Mouse (Mus musculus): ENCODE measurements around the gene Itpr2.

Gene Itpr2

DNA sequence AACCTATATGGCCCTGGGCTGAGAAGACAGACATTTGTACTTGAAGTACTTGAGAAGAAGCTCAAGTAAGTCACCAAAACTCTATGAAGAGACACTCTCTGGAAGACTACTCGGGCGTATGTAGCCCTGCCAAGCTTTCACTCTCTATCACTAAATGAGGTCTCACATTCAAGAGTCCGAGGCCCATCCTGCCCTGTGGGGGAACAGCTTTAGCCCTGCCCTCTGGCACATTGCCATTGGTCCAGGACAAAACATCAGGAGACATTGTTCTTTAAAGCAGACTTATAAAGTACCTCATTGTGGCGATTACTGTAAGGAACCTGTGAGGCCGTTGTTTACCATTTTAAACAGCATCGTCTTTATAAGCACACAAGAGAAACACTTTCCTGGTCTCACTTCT, 77.7 kb downstream of the Itpr2 start:
- DNase-seq (ENCODE audit: low read depth, low spot score) = no peak

DNA sequence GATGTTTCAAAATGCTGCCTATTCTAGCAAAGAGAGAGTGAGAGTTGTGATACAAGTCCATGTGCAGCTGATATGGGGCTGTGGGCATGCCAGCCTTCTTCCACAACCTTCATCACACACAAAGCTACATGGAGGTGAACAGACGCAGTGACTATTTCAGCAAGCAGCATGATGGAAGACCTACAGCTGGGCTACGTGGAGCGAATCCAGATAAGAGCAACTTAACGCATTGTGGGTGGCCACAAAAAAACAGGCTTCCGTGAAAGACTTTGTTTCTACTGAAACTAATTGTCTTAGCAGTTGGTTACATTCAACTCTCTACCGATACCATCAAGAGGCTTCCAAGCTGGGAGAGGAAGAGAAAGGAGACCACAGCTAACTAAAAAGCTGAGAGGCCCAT, 81.3 kb downstream of the Itpr2 start:
- no peak for DNase-seq (ENCODE audit: low read depth, low spot score)

DNA sequence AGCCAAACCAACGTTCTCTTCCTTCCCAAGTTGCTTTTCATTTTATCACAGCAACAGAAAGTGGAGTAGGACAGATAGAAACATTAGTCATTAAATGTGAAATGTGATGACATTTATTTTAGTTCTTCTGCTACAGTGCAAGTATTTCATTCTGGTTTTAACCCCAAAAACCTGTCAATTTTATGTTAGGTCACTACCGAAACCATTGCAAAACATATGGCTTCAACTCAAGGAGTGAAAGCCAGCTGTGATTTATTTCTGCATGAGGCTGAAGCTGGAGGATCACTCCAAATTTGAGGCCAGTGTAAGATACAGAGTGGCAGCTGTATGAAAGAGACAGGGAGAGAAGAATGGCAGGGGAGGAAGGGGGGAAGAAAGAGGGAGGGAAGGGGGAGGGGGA, 85.6 kb downstream of the Itpr2 start:
- DNase-seq (ENCODE audit: low read depth, low spot score) = no peak

DNA sequence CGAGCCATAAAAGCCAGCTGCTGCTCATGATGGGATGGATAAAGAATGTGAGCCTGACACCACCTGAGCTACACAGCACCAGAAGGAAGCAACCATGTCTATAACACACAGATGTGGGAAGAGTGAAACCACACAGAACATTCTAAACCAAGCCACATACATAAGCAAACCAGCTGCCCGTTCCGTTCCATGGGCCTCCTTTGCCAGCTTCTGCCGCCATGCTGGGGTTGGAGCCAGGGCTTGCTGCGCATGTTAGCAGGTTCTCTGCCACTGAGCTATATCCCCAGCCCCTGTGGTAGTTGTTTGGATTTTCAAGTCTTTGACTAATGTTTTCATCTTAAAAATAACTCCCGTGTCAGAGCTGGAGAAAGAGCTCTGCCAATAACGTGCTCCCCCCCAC, 87.9 kb downstream of the Itpr2 start:
- DNase-seq (ENCODE audit: low read depth, low spot score) = no peak

DNA sequence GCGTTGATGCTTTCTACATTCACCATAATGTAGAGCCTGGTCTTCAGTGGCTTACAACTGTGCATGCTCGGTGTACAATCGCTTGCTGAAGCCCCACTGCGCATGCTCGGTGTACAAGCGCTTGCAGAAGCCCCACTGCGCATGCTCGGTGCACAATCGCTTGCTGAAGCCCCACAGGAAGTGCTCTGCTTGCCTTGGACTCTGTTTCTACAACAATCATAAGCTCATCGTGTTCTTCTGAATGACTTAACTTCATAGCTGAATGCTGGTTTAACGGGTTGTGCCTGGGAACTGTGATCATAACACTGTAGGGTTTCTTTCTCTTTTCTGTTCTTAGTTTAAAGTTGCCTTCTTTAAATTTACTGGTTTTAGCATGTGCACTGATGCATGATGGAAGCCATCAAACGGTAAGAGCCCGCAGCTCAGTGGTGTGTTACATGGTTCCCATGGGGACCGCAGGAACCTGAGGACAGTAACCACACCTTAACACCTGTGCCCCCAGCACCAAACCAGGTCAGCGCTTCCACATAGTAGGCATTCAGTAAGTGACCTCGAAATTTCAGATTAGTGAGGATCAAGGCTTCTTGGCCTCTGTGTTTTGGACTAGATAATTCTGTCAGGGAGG, 90.5 kb downstream of the Itpr2 start:
- DNase-seq (ENCODE audit: low read depth, low spot score) = no peak

DNA sequence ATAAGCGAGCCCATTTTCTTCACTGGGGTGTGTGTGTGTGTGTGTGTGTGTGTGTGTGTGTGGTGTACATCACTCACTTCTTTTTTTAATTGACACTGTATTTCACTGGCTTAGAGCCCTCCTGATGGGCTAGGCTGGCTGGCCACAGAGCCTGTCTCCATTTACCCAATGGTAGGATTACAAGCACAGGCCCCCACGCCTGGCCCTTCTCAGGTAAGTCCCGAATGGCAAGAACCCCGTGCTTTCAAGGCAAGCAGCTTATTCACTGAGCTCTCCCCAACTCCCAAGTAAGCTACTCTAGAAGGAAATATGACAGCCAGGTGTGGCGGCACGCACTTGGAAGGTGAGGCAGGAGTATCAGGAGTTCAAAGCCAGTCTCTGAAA, 91.6 kb downstream of the Itpr2 start:
- DNase-seq (ENCODE audit: low read depth, low spot score) = no peak

DNA sequence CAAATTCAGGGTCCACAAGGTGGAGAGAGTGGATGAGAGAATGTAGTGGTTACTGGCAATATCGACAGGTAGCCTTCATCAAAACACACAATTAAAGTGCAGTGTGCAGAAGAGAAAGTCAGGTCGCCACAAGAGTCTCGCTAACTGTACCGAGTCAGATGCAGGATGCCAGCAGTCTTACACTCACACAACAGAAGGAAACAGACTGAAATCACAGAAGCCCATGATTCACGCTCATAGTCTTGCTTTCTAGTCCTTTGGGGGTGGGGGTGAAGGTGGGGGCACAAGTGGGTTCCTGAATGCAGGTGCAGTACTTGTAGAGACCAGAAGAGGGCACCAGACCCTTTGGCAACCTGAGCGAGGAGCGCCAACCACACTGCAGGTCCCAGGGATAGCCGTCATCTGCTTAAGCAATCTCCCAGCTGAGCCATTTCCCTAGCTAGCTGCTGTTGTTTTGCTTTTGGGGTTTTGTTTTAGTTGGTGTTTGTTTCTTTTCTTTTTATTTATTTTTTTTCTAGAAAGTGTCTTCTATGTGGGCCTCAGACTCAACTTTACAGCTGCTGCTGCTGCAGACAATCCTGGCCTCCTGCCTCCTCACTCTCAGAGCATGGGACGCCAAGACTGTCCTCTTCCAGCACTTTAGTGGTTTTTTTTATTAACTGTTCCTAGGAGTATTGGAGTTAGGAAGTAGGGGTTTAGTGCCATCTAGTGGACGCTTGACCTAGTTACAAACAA, 92.2 kb downstream of the Itpr2 start:
- peak; percentile 74 for DNase-seq (ENCODE audit: low read depth, low spot score)

DNA sequence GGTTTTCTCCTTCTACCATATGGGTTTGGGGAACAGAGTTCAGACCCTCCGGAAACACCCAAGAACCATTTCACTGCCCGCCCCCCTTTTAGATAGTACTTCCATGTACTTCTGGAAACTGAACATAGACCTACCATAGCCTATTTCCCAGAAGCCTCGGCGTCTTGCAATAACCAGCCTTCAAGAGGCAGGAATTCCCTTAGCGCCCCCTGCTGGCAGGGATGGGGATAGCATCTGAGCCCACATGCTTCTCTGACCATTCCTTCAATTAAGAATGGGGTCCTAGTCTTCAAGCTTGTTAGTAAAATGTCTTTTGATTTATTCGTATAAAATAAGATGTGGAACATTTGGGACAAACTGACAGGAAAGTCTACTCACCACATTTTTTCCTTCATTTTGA, 96.6 kb downstream of the Itpr2 start:
- DNase-seq (ENCODE audit: low read depth, low spot score) = no peak

DNA sequence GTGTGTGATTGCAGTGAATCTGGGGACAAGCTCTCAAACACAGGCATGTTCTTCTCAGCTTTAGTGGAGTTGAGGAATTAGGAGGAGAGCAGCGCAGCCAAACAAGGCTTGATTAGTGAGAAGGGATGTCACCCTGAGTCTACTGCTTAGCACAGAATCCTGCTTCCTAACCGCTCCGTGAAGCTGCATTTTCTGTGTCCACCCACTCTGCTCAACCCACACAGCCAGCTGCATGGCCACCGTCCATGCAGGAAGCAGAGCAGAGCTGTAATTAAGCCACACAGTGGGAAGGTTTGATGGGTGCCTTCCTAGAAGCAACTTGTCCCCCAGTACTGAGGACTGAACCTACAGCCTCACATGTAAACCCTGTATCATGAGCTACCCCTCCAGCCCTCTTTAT, 97.1 kb downstream of the Itpr2 start:
- peak; percentile 62 for DNase-seq (ENCODE audit: low read depth, low spot score)

DNA sequence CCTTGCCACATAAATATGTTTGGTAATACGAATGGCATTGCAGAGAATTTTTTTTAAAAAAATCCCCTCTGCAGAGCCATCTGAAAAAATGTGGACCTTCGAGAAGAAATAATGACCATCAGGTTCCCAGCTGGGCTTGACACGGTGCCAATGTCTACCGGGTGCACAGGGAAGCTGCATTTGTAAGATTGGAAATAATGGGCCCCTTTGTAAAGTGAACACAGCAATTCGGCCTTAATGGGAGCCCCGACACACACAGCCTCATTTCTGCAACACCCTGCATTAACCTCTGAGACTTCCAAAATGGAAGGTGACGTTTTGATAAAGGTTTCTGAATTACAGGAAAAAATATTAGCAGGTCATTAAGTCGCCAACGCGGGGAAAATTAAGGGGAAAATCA, 97.9 kb downstream of the Itpr2 start:
- DNase-seq (ENCODE audit: low read depth, low spot score) = no peak

DNA sequence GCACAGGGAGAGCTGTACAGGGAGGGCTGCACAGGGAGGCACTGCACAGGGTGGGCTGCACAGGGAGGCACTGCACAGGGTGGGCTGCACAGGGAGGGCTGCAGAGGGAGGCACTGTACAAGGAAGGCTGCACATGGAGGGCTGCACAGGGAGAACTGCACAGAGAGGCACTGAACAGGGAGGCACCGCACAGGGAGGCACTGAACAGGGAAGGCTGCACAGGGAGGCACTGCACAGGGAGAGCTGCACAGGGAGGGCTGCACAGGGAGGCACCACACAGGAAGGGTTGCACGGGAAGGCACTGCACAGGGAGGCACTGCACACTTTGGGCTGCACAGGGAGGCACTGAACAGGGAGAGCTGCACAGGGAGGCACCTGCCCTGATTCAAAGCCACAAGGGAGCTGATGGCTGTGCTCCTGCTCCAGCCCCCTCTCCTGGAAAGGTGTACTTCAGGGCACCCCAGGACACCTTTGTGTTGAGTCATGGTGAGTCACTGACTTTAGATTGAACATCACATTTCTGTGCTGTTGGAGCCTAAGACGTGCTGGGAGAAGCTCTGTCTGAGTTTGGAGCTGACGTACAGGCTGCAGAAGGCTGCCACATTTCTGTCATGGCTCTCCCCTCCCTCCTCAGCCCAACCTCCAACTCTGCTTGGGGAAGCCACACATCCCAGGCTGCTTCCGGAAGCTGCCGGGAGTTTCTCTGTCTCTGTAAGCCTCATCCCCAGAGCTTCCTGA, 98.9 kb downstream of the Itpr2 start:
- peak; percentile 64 for DNase-seq (ENCODE audit: low read depth, low spot score)

DNA sequence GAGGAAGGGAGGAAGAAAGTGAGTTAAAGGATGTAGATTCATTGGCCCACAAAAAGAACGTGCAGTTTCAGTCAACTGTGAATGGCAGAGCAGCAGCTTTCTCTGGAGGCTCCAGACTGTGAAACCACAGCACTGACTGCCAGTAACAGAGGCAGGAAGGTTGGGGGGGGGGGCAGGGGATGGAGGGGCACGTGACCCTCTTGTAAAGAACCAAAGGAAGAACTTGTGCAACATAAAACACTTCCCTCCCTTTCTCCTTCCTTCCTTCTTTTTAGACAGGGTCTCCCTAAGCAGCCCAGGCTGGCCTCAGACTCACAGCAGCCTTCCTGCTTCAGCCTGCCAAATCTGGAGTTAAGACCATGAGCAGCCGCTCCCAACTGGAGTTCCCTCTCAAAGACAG, 104.2 kb downstream of the Itpr2 start:
- no peak for DNase-seq (ENCODE audit: low read depth, low spot score)

DNA sequence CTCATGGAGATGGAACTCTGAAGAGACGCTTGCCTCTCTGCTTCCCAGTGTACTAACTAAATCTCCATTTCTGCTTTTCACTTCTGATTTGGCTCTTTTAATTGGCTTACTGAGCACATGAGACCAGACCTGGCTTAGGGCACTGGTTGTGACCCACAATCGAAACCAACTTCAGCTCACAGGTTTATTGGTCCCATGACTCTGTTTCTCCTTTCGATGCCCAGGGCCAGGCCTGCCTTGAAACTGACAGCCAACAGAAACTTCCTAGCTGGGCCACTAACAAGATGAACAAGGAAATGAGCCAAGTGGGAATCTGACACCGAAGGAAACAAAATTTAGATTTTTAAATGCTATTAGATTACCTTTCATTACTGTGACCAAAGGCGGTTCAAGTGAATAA, 105.8 kb downstream of the Itpr2 start:
- DNase-seq (ENCODE audit: low read depth, low spot score) = no peak

DNA sequence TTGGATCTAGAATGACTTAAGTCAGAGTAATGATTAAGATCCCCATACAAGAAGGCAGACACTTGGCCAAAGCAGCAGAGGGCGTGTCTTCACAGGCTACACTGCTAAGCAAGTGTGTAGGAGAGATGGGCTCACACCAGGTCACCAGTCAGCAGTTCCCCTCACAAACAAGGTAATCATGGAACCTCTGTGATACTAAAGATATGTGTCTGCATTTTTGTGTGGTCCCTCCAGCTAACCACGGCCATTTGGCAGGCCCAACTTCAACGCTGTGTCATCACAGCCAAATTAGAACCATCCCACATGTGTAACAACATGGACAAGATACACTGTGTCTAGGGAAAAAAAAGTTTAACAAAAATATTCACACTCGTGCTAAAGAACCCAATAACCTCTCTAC, 106.4 kb downstream of the Itpr2 start:
- no peak for DNase-seq (ENCODE audit: low read depth, low spot score)

DNA sequence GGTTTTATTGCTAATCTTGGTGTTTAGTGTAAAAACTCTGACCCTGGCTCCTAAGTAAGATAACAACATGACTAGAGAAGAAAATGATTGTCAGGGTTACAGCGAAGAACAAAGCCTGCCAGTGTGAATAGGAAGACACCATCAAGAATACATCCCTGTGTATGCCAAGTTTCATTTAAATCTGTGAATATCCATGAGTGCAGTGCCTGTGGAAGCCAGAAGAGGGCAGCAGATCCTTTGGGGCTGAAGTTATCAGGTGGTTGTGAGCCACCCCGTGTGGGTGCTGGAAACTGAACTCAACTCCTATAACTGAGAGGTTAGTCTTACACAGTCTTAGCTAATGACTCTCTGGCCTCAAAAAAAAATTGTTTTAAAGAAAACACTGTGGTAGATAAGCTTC, 109.8 kb downstream of the Itpr2 start:
- DNase-seq (ENCODE audit: low read depth, low spot score) = no peak

DNA sequence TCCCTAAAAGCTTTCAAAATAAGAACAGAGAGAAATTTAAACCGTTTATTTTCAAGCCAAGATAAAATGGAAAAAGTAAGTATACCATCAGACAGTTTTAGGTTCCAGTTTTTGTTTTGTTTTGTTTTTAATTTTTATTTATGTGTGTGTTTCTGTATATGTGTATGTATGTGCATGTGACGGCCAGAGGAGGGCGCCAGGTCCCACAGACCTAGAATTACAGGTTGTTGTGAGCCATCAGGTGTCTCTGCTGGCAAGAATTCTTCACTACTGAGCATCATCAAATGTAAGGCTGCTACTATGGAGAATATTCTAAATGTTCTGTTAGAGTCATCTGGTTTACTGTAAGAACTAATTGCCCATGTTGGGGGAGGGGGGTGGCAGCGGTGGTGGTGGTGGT, 111.9 kb downstream of the Itpr2 start:
- DNase-seq (ENCODE audit: low read depth, low spot score) = no peak

DNA sequence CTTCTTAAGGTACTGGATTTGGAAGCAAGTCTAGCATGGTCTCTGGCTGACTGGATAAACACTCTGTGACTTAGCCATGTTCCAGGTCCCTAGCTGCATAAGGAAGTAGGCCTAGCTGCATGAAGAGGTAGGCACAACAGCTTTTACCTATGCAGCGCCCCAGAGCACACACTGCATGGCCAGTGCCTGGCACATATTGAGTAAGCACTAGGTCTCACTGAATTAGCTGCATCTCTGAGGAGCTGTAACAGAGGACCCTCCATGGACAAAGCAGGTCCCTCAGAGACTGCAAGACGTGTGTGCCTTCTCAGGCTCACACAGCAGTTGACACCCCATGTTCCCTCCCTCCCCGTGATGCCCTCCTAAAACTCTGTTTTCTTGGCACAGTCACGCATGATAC, 114.0 kb downstream of the Itpr2 start:
- no peak for DNase-seq (ENCODE audit: low read depth, low spot score)

DNA sequence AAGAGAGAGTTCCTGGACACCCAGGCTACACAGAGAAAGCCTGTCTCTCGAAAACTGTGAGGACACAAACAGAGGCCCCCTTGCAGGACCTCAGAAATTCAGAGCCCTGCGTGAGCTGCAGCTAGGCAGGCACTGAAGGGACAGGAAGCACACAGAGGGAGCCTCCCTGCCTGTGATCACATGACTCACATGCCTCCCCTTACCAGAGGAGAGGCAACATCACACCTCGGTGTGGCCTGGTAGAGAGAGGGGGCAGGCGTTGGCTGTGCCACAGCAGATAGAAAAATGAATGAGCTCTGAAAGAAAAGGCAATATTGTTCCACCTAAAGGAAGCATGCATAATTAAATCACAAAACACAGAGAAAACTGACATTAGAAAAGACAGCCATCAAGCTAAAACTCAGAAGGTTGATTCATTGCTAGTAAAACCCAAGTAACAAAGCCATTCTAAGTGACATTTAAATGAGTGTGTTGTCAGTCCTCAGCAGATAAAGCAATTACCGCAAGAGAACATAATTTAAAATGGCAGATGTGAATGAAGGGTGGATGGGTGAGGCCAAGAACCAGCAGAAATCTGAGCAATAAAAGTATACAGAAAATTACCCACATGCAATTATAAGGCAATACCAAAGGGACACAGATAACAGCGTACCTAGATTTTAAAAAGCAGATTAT, 114.8 kb downstream of the Itpr2 start:
- no peak for DNase-seq (ENCODE audit: low read depth, low spot score)

DNA sequence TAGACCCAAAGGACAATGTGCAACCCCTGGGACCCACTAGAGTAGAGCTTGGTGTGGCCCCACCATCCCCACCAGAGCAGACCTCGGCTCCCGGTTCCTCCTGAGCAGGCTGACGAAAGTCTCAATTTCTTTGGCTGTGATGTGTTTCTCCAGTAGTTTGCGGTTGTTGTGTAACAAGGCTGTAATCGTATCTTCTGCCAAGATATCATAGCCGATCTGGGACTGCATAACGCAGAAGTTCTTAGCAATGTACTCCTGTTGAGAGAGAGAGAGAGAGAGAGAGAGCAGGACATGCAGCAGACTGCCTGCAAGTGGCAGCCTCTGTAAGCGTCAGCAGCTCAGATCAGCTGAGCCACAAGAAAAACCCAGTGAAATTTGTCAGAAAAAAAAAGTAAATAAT, 122.8 kb downstream of the Itpr2 start:
- DNase-seq (ENCODE audit: low read depth, low spot score) = peak; percentile 12

DNA sequence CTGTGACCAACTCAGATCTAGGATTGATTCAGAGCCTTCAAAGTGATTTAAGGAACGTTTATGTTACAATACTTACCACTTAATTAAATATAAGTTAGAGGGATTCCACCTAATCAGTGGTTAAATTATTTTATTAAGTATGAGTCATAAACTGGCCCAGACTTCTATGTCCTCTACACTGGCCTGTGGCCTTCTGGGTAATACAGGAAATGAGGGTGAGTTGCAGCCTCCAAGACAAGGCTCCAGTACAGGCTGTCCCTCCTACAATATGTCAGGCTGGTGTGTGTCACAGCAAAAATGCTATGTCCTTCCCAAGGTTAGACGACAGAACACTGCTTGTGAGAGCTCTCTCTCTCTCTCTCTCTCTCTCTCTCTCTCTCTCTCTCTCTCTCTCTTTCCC, 130.5 kb downstream of the Itpr2 start:
- no peak for DNase-seq (ENCODE audit: low read depth, low spot score)

DNA sequence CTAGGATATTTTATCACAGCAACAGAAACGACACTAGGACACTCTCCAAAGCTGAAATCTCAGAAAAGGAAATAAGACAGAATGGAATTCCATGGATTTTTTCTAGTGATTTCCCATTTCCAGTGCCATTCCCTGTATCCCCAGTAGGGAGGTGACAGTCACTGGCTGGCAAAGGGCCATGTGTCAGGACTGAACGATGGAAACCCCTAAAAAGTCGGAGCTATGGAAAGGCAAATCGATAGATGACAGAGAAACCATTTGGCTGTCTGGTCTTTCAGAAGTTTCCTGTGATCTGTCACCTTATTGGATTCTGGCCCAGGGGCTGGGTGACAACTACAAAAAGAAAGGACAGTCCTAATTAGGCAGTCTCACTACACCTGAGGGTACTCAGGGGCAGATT, 135.8 kb downstream of the Itpr2 start:
- no peak for DNase-seq (ENCODE audit: low read depth, low spot score)

DNA sequence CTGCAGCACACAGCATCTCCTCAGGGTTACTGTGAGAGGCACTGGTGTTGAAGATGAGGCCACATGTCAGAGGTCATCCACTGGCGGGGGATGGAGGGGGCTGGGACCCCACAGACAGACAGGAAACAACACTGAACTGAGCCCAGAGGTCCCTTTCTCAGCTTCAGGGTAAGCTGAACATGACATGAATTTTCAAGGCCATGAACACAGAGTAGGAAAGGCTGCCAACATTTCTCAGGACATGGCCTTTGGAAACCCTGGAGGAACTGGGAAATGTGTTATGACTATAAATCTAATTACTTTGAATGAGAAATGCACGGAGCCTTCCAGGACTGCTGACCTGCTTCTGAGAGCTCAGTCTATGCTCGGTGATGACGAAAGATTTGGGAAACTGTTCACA, 144.1 kb downstream of the Itpr2 start:
- no peak for DNase-seq (ENCODE audit: low read depth, low spot score)

Measured in telencephalon, adult 2 months (tissue).